Mouse (Mus musculus): ENCODE results near the gene Cox11. TPM values are rescaled to one million over a fixed set of nuclear protein-coding genes. Genes with fewer than 3 reads are reported as not detected.

Gene Cox11
- polyA plus RNA-seq, 1 experiment = 10.5 TPM

DNA sequence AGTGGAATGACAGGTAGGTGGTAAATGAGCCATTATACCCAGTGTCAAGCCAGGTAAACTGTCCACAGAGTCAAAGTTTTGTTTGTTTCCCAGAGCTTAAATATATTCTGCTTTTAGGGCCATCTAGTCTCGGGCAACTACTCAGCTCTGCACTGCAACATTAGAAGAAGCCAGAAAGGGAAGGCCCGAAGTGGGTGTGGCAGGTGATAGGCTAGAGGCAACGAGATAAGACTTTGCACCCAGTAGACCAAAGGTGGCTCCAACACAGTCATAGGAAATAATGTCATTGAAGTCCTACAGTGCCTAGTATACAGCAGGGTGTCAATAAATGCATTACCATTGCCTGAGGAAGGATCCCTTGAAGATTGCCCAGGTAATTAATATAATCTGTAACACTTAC lies 25.1 kb downstream of the Cox11 start:
- Histone ChIP-seq H3K27me3 (replicated peaks) (no peaks in the 10 kb centered on the region), H3K36me3 (replicated peaks; ENCODE audit: low read length) (peaks cover 72% of the 10 kb centered on the region), H3K9me3 (no peaks in the 10 kb centered on the region), H3K4me3 (replicated peaks) (peak overlapping the region; percentile 85), H3K4me1 (peaks cover 70% of the 10 kb centered on the region)
- TF ChIP-seq FLI1 (IDR thresholded peaks at IDR 0.05; ENCODE audit: low read length) (no peak), GATA1 (IDR thresholded peaks at IDR 0.05; ENCODE audit: borderline replicate concordance, low read length) (no peak)

DNA sequence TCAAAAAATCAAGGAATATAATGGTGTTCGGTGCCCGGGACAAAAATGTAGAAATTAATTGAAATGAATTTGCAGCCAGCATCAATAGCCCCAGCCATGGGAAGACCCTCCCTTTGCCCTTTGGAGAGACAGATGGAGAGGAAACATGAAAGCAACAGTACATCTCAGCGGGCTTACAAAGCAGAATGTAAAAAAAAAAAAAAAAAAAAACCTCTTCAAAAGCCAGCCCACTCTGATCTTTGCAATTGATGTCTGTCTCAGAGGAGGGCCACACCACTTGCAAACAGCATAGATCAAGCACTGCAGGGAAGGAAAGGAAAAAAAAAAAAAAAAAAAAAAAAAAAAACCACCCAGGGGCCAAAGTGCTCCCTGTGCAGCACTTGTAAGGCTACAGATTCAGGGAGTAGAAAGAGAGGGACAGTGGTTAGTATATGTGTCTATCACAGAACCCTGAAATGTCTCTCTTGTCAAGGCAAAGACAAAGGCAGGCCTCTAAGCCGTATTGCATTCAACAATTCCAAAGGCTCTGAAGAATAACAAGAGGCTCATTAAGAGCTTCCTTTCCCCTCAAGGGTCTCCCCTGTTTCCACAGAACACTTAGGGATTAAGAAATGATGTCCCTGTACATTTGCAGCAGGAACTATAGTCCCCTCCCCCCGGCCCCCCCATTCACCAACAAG lies 25.8 kb downstream of the Cox11 start:
- peak overlapping the region; percentile 85 for H3K4me3 ChIP-seq (replicated peaks)
- H3K36me3 ChIP-seq (replicated peaks; ENCODE audit: low read length) = peaks cover 74% of the 10 kb centered on the region
- no peaks in the 10 kb centered on the region for H3K9me3 ChIP-seq
- TF ChIP-seq FLI1 (IDR thresholded peaks at IDR 0.05; ENCODE audit: low read length) (no peak), GATA1 (IDR thresholded peaks at IDR 0.05; ENCODE audit: borderline replicate concordance, low read length) (no peak)
- H3K4me1 ChIP-seq = peaks cover 70% of the 10 kb centered on the region
- no peaks in the 10 kb centered on the region for H3K27me3 ChIP-seq (replicated peaks)

DNA sequence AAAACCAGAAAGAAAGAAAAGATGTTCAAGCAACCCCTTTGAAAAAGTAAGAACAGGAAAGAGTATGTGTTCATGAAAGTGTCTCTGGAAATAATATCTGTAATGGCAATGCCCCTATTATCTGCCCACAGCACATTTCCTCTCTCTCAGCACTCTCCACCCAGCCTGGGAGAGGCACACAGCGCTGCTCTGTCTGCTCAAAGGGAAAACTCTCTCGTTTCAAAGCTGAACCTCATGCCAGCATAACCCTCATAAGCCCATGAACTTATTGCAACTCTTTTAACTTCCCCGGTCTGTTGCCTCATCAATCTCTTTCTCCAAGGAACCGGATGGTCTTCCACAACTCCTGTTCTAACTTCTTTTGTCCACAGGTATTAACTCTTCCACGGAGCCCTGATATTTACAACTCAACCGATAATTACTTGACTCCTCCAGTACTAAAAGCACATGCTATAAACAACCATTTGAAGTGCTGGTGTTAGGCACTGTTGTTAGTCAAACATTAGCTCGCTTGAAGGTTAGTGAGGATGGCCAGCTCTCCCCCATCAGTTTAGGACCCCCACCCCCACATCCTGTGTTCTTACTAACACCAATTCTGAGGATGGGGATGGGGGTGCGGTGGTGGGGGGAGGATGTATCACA lies 26.5 kb downstream of the Cox11 start:
- peaks cover 71% of the 10 kb centered on the region for H3K4me1 ChIP-seq
- peak overlapping the region; percentile 85 for H3K4me3 ChIP-seq (replicated peaks)
- H3K36me3 ChIP-seq (replicated peaks; ENCODE audit: low read length) = peaks cover 75% of the 10 kb centered on the region
- no peaks in the 10 kb centered on the region for H3K27me3 ChIP-seq (replicated peaks)
- peak; percentile 84; the same call in 1 of the 3 replicates for TF ChIP-seq GATA1 (IDR thresholded peaks at IDR 0.05; ENCODE audit: borderline replicate concordance, low read length)
- TF ChIP-seq FLI1 (IDR thresholded peaks at IDR 0.05; ENCODE audit: low read length) = no peak
- no peaks in the 10 kb centered on the region for H3K9me3 ChIP-seq

DNA sequence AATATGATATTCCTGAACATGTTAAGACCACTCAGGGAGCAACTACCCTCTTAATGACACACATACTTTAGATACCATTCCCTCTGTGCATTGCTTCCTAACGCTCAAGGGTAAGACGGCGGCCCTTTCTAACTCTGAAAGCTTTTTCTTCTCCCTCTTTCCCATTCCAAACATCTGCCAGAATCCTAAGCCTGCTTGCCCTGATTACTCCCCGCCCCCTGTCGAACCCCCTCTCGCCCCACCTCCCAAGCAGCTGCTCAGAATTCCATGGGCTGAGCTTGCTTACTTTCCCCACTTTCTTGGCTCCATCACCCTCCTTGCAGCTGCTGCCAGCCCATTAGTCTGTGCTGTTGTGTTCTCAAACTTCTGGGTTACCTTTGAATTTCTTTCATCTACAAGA lies 27.2 kb downstream of the Cox11 start:
- no peaks in the 10 kb centered on the region for H3K27me3 ChIP-seq (replicated peaks)
- TF ChIP-seq GATA1 (IDR thresholded peaks at IDR 0.05; ENCODE audit: borderline replicate concordance, low read length) = no peak
- no peak for TF ChIP-seq FLI1 (IDR thresholded peaks at IDR 0.05; ENCODE audit: low read length)
- no peaks in the 10 kb centered on the region for H3K9me3 ChIP-seq
- peaks cover 75% of the 10 kb centered on the region for H3K36me3 ChIP-seq (replicated peaks; ENCODE audit: low read length)
- peaks cover 74% of the 10 kb centered on the region for H3K4me1 ChIP-seq
- peak overlapping the region; percentile 85 for H3K4me3 ChIP-seq (replicated peaks)

DNA sequence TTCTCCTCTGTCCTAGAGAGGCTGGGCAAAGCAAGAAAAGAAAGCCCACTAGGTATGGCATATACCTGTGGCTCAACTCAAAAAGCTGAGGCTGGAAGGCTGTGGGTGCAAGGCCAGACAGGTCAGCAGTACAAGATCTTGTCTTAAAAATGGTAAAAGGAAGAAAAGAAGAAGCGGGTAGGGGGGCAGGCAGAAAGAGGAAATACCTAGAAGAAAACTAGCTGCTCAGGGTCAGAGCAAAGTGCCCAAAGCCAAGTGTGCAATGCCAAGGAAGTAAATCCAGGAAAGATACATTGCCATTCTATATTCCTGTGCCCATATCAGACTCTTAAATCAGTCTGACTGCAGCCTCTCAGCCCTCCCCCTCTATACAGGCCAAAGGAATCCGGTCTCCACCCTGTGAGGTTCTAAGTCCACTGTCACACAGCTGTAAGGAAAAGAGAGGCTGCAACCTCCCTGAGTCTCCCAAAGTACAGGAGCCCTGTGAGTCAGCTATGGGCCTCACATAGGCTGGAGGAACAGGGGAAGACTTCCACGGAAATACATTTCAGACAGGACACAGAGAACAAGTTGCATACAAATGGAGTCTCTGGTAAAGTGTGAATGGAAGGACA lies 28.3 kb downstream of the Cox11 start:
- Histone ChIP-seq H3K4me1 (peaks cover 73% of the 10 kb centered on the region), H3K36me3 (replicated peaks; ENCODE audit: low read length) (peaks cover 70% of the 10 kb centered on the region), H3K4me3 (replicated peaks) (no peak overlapping the region), H3K9me3 (no peaks in the 10 kb centered on the region), H3K27me3 (replicated peaks) (no peaks in the 10 kb centered on the region)
- TF ChIP-seq FLI1 (IDR thresholded peaks at IDR 0.05; ENCODE audit: low read length) (no peak), GATA1 (IDR thresholded peaks at IDR 0.05; ENCODE audit: borderline replicate concordance, low read length) (no peak)

DNA sequence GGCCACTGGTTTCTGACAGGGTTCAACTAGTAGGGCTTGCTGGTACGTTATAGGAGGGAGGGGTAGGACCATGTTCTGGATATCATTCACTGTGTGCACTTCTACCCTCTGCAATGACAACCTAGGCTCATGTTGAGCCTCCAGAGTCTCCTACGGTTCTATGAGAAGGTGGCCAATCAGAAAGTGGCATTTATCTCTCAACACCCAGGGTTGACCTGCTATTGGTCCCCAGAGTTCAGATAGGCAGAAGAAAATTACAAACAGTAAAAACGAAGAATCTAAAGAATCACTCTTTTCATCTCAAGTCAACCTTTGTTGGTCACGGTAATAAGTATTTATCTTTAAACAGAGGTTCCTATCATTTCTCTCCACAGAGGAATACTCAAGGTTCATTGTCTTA lies 28.9 kb downstream of the Cox11 start:
- no peak for TF ChIP-seq GATA1 (IDR thresholded peaks at IDR 0.05; ENCODE audit: borderline replicate concordance, low read length)
- TF ChIP-seq FLI1 (IDR thresholded peaks at IDR 0.05; ENCODE audit: low read length) = no peak
- peaks cover 69% of the 10 kb centered on the region for H3K36me3 ChIP-seq (replicated peaks; ENCODE audit: low read length)
- peak overlapping the region; percentile 71 for H3K4me3 ChIP-seq (replicated peaks)
- H3K9me3 ChIP-seq = no peaks in the 10 kb centered on the region
- H3K27me3 ChIP-seq (replicated peaks) = no peaks in the 10 kb centered on the region
- peaks cover 70% of the 10 kb centered on the region for H3K4me1 ChIP-seq

DNA sequence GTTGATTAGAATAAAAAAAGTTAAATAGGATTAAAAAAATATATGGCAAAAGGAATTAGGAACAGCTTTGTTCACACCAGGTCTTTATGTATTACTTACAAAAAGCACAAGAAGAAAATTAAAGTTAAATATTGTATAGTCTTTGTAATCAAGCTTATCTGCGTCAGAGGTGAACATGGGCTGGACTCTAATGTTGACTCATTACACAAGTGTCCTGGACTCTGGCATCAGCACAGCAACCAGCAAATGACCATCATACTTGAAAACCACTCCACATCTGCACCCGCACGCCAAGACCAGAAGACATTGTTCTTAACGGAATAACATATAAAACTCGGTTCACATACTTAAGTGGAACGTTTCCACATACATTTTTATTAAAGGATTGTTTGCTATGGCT lies 29.4 kb downstream of the Cox11 start:
- TF ChIP-seq FLI1 (IDR thresholded peaks at IDR 0.05; ENCODE audit: low read length) = no peak
- no peak for TF ChIP-seq GATA1 (IDR thresholded peaks at IDR 0.05; ENCODE audit: borderline replicate concordance, low read length)
- Histone ChIP-seq H3K27me3 (replicated peaks) (no peaks in the 10 kb centered on the region), H3K4me1 (peaks cover 69% of the 10 kb centered on the region), H3K4me3 (replicated peaks) (no peak overlapping the region), H3K36me3 (replicated peaks; ENCODE audit: low read length) (peaks cover 67% of the 10 kb centered on the region), H3K9me3 (no peaks in the 10 kb centered on the region)

DNA sequence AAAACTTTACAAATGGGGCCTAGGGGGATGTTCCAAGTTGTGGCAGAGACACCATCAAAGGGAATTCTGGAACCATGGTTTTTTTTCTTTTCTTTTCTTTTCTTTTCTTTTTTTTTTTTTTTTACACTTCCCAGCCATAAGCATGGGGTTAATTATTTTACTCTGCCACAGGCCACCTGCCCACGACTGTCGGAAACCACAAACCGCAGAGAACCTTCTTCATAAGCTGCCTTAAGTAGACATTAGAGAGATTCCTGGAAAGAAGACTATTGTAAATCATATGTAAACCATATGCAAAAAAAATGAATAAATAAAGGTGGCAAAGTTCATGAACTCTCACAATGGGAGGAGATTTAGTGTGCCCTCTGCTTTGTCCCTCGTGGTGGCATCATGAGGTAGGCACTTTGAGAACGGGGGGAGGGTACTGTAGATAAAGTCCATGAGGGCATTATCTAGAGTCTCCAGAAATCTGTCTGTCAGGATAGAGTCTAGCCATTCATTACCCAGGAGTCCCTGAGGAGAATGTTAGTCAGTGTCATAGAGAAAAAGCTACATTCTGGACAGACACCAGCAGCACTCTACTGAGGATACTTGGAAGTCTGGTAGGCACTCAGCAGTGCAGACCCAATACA lies 37.6 kb downstream of the Cox11 start:
- peaks cover 88% of the 10 kb centered on the region for H3K36me3 ChIP-seq (replicated peaks; ENCODE audit: low read length)
- no peaks in the 10 kb centered on the region for H3K9me3 ChIP-seq
- peaks cover 82% of the 10 kb centered on the region for H3K4me1 ChIP-seq
- TF ChIP-seq FLI1 (IDR thresholded peaks at IDR 0.05; ENCODE audit: low read length) (no peak), GATA1 (IDR thresholded peaks at IDR 0.05; ENCODE audit: borderline replicate concordance, low read length) (no peak)
- peak overlapping the region; percentile 78 for H3K4me3 ChIP-seq (replicated peaks)
- H3K27me3 ChIP-seq (replicated peaks) = no peaks in the 10 kb centered on the region

DNA sequence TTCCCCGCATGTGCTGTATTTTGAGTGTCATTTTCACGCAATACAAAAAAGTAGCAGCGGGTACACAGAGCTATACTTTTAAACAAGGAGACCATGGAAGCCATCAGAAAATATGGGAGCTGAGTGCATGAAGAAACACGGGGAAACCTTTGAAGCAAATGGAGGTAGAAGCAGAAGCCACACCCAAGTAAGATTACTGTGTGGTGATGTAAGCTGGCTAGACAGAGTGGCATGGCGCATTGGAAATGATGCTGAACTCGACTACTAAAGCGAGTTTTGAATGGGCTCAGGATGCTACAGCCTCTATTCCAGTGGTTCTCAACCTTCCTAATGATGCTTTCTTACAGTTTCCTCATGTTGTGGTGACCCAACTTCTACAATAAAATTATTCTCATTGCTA lies 39.1 kb downstream of the Cox11 start:
- Histone ChIP-seq H3K4me1 (peaks cover 81% of the 10 kb centered on the region), H3K27me3 (replicated peaks) (no peaks in the 10 kb centered on the region), H3K4me3 (replicated peaks) (peak overlapping the region; percentile 67), H3K36me3 (replicated peaks; ENCODE audit: low read length) (peaks cover 93% of the 10 kb centered on the region), H3K9me3 (no peaks in the 10 kb centered on the region)
- TF ChIP-seq GATA1 (IDR thresholded peaks at IDR 0.05; ENCODE audit: borderline replicate concordance, low read length) = no peak
- TF ChIP-seq FLI1 (IDR thresholded peaks at IDR 0.05; ENCODE audit: low read length) = no peak
